Mouse (Mus musculus): ENCODE measurements around the gene Gm20388. TPM values are rescaled to one million over a fixed set of nuclear protein-coding genes. Genes with fewer than 3 reads are reported as not detected.
A peak's percentile ranks its signal among the peaks of the same experiment; 100 is the strongest.

Gene Gm20388
- polyA plus RNA-seq, 1 experiment from 2014 or later: 7.4 TPM

GRCm38 (mm10) chr8:121685419-121685818 is 1774.8 kb downstream of the Gm20388 start:
- Histone ChIP-seq H3K9me3 (replicated peaks) (no peaks in the 10 kb centered on the region), H3K27me3 (no peaks in the 10 kb centered on the region), H3K36me3 (no peaks in the 10 kb centered on the region), H3K4me2 (no peak overlapping the region), H3K4me3 (replicated peaks) (no peak overlapping the region), H3K4me1 (peaks cover 15% of the 10 kb centered on the region), H3K27ac (no peak overlapping the region), H3K9ac (no peak overlapping the region)
- WGBS: 8% methylated on average over 4 of the region's 4 CpGs
- ATAC-seq (replicated peaks; ENCODE audit: low FRiP score): no peak

GRCm38 (mm10) chr8:121687455-121688161 is 1777.0 kb downstream of the Gm20388 start:
- Histone ChIP-seq H3K4me2 (no peak overlapping the region), H3K4me3 (replicated peaks) (no peak overlapping the region), H3K4me1 (peaks cover 15% of the 10 kb centered on the region), H3K27ac (no peak overlapping the region), H3K9me3 (replicated peaks) (no peaks in the 10 kb centered on the region), H3K36me3 (no peaks in the 10 kb centered on the region), H3K9ac (no peak overlapping the region), H3K27me3 (no peaks in the 10 kb centered on the region)
- 55% methylated on average over 14 of the region's 14 CpGs for WGBS
- no peak for ATAC-seq (replicated peaks; ENCODE audit: low FRiP score)

- Histone ChIP-seq H3K9me3 (replicated peaks) (no peaks in the 10 kb centered on the region), H3K9ac (no peak overlapping the region), H3K4me2 (no peak overlapping the region), H3K4me1 (peaks cover 15% of the 10 kb centered on the region), H3K27ac (no peak overlapping the region), H3K4me3 (replicated peaks) (no peak overlapping the region), H3K27me3 (no peaks in the 10 kb centered on the region), H3K36me3 (no peaks in the 10 kb centered on the region)
- no peak for ATAC-seq (replicated peaks; ENCODE audit: low FRiP score)
- WGBS: 40% methylated on average over 5 of the region's 5 CpGs
Observed at GRCm38 (mm10) chr8:121688496-121688895, 1777.9 kb downstream of the Gm20388 start.

- Histone ChIP-seq H3K4me1 (peaks cover 15% of the 10 kb centered on the region), H3K9ac (no peak overlapping the region), H3K27me3 (no peaks in the 10 kb centered on the region), H3K4me2 (no peak overlapping the region), H3K9me3 (replicated peaks) (no peaks in the 10 kb centered on the region), H3K36me3 (no peaks in the 10 kb centered on the region), H3K4me3 (replicated peaks) (no peak overlapping the region), H3K27ac (no peak overlapping the region)
- WGBS: 51% methylated on average over 4 of the region's 4 CpGs
- ATAC-seq (replicated peaks; ENCODE audit: low FRiP score): no peak
Observed at GRCm38 (mm10) chr8:121694453-121694852, 1783.8 kb downstream of the Gm20388 start.

GRCm38 (mm10) chr8:121695585-121696184 is 1785.0 kb downstream of the Gm20388 start:
- Histone ChIP-seq H3K9me3 (replicated peaks) (no peaks in the 10 kb centered on the region), H3K4me3 (replicated peaks) (no peak overlapping the region), H3K36me3 (no peaks in the 10 kb centered on the region), H3K9ac (no peak overlapping the region), H3K4me2 (no peak overlapping the region), H3K27me3 (no peaks in the 10 kb centered on the region), H3K27ac (no peak overlapping the region), H3K4me1 (peaks cover 15% of the 10 kb centered on the region)
- WGBS: 82% methylated on average over 6 of the region's 6 CpGs
- ATAC-seq (replicated peaks; ENCODE audit: low FRiP score): no peak

- H3K9me3 ChIP-seq (replicated peaks): no peaks in the 10 kb centered on the region
- no peaks in the 10 kb centered on the region for H3K36me3 ChIP-seq
- no peak overlapping the region for H3K27ac ChIP-seq
- H3K4me1 ChIP-seq: peaks cover 15% of the 10 kb centered on the region
- WGBS: 4% methylated on average over 16 of the region's 17 CpGs
- peak; percentile 80; the same call in 1 of the 2 replicates for ATAC-seq (replicated peaks; ENCODE audit: low FRiP score)
- no peaks in the 10 kb centered on the region for H3K27me3 ChIP-seq
- H3K4me2 ChIP-seq: peak overlapping the region; percentile 59
- no peak overlapping the region for H3K9ac ChIP-seq
- H3K4me3 ChIP-seq (replicated peaks): peak overlapping the region; percentile 34
Observed at GRCm38 (mm10) chr8:121697735-121698614, 1787.3 kb downstream of the Gm20388 start.

- Histone ChIP-seq H3K27me3 (no peaks in the 10 kb centered on the region), H3K4me1 (peaks cover 15% of the 10 kb centered on the region), H3K9me3 (replicated peaks) (no peaks in the 10 kb centered on the region), H3K27ac (no peak overlapping the region), H3K4me3 (replicated peaks) (peak overlapping the region; percentile 34), H3K9ac (no peak overlapping the region), H3K36me3 (no peaks in the 10 kb centered on the region), H3K4me2 (peak overlapping the region; percentile 59)
- WGBS: 7% methylated on average over 9 of the region's 9 CpGs
- 0 out of 2 replicates have a peak, but pooled peaks have one; percentile 57 for ATAC-seq (replicated peaks; ENCODE audit: low FRiP score)
Observed at GRCm38 (mm10) chr8:121698615-121699101, 1788.0 kb downstream of the Gm20388 start.

GRCm38 (mm10) chr8:121699936-121700335 is 1789.3 kb downstream of the Gm20388 start:
- WGBS: 97% methylated on average over 2 of the region's 2 CpGs
- Histone ChIP-seq H3K4me1 (peaks cover 15% of the 10 kb centered on the region), H3K27me3 (no peaks in the 10 kb centered on the region), H3K27ac (no peak overlapping the region), H3K9me3 (replicated peaks) (no peaks in the 10 kb centered on the region), H3K4me3 (replicated peaks) (no peak overlapping the region), H3K4me2 (no peak overlapping the region), H3K9ac (no peak overlapping the region), H3K36me3 (no peaks in the 10 kb centered on the region)
- ATAC-seq (replicated peaks; ENCODE audit: low FRiP score): no peak

GRCm38 (mm10) chr8:121705174-121705573 is 1794.5 kb downstream of the Gm20388 start:
- H3K9me3 ChIP-seq (replicated peaks): no peaks in the 10 kb centered on the region
- no peak overlapping the region for H3K9ac ChIP-seq
- no peak overlapping the region for H3K4me3 ChIP-seq (replicated peaks)
- H3K4me2 ChIP-seq: no peak overlapping the region
- ATAC-seq (replicated peaks; ENCODE audit: low FRiP score): no peak
- no peaks in the 10 kb centered on the region for H3K27me3 ChIP-seq
- H3K27ac ChIP-seq: no peak overlapping the region
- H3K4me1 ChIP-seq: peaks cover 13% of the 10 kb centered on the region; the same call in 1 of the 2 replicates
- no peaks in the 10 kb centered on the region for H3K36me3 ChIP-seq
- 52% methylated on average over 3 of the region's 3 CpGs for WGBS

GRCm38 (mm10) chr8:121706956-121707355 is 1796.3 kb downstream of the Gm20388 start:
- Histone ChIP-seq H3K36me3 (no peaks in the 10 kb centered on the region), H3K27ac (no peak overlapping the region), H3K4me3 (replicated peaks) (no peak overlapping the region), H3K4me1 (peaks cover 13% of the 10 kb centered on the region; the same call in 1 of the 2 replicates), H3K9me3 (replicated peaks) (no peaks in the 10 kb centered on the region), H3K27me3 (no peaks in the 10 kb centered on the region), H3K4me2 (no peak overlapping the region), H3K9ac (no peak overlapping the region)
- WGBS: 71% methylated on average over 11 of the region's 11 CpGs
- ATAC-seq (replicated peaks; ENCODE audit: low FRiP score): no peak

GRCm38 (mm10) chr8:121708406-121708805 is 1797.8 kb downstream of the Gm20388 start:
- Histone ChIP-seq H3K27me3 (no peaks in the 10 kb centered on the region), H3K4me2 (no peak overlapping the region), H3K4me3 (replicated peaks) (no peak overlapping the region), H3K27ac (peak overlapping the region; percentile 33; the same call in 1 of the 2 replicates), H3K9ac (no peak overlapping the region), H3K36me3 (no peaks in the 10 kb centered on the region), H3K4me1 (peaks cover 13% of the 10 kb centered on the region; the same call in 1 of the 2 replicates), H3K9me3 (replicated peaks) (no peaks in the 10 kb centered on the region)
- WGBS: 35% methylated on average over 6 of the region's 6 CpGs
- ATAC-seq (replicated peaks; ENCODE audit: low FRiP score): 0 out of 2 replicates have a peak, but pooled peaks have one; percentile 43
